Mouse (Mus musculus) liver, adult (tissue): Measurements from ENCODE around the gene Ifit1bl2.

ENCODE experiments used
- GATA4 ChIP-seq: IDR thresholded peaks from 2 replicates; pipeline ENCODE4 v1.6.1; 2014; ENCODE audit warnings: mild to moderate bottlenecking, low read length; ENCODE audit not compliant: insufficient replicate concordance

Ifit1bl2 gene

GRCm38 (mm10) chr19:34568988-34569895 is 71.3 kb downstream of the Ifit1bl2 start:
- no peak for TF ChIP-seq GATA4
